Mouse (Mus musculus) MEL (cell line): ENCODE measurements at regions not wholly inside any gene's neighbourhood (a gene's known extent, or its start where the extent isn't known, plus 50 kb on each side); places are given as distances from the start of the nearest gene placed in this dataset.

Source experiments
- DNase-seq: peaks from one replicate; pipeline ENCODE4 v3.0.0; 2011; ENCODE audit warnings: low read depth, low spot score
- H3K27ac ChIP-seq: 2 replicates; pipeline ENCODE4 v1.5.1; 2012; ENCODE audit warnings: low read depth, mild to moderate bottlenecking, control low read depth, low read length, moderate library complexity; ENCODE audit not compliant: control insufficient read depth
- H3K27me3 ChIP-seq, 2 experiments: fragments of 150-350 bp in 1 of 2; sonication (generic) in 1 of 2; 2 replicates each; pipeline ENCODE4 v1.6.1; 2012; ENCODE audit warnings: low read length in 2 of 2, mild to moderate bottlenecking in 2 of 2, improper control_type of control experiment in 1 of 2, moderate library complexity in 1 of 2; ENCODE audit not compliant: insufficient read depth in 2 of 2, control insufficient read depth in 1 of 2
- H3K36me3 ChIP-seq, 2 experiments: 2 replicates each; pipeline ENCODE4 v1.6.1; 2012 to 2014; ENCODE audit warnings: low read length in 2 of 2, improper control_type of control experiment in 1 of 2, inconsistent platforms in 1 of 2, mild to moderate bottlenecking in 1 of 2; ENCODE audit not compliant: insufficient read depth in 2 of 2, control insufficient read depth in 1 of 2
- H3K4me1 ChIP-seq, 2 experiments: fragments of 150-350 bp in 1 of 2; sonication (generic) in 1 of 2; 2 replicates each; pipeline ENCODE4 v1.6.1; 2012; ENCODE audit warnings: low read length in 2 of 2, improper control_type of control experiment in 1 of 2, mild to moderate bottlenecking in 1 of 2; ENCODE audit not compliant: insufficient read depth in 2 of 2, control insufficient read depth in 1 of 2
- H3K4me3 ChIP-seq, 2 experiments: fragments of 150-350 bp in 1 of 2; sonication (generic) in 1 of 2; 2 replicates each; pipeline ENCODE4 v1.5.1; 2012; ENCODE audit warnings: low read depth in 2 of 2, low read length in 2 of 2, mild to moderate bottlenecking in 2 of 2, moderate library complexity in 2 of 2, control low read depth in 1 of 2, improper control_type of control experiment in 1 of 2; ENCODE audit not compliant: control insufficient read depth in 1 of 2, insufficient read depth in 1 of 2
- H3K79me2 ChIP-seq: 2 replicates; pipeline ENCODE4 v1.6.1; 2012; ENCODE audit warnings: mild to moderate bottlenecking, low read length, moderate library complexity; ENCODE audit not compliant: control insufficient read depth, poor library complexity, insufficient read depth
- H3K9ac ChIP-seq: 2 replicates; pipeline ENCODE4 v1.6.1; 2012; ENCODE audit warnings: low read depth, mild to moderate bottlenecking, control low read depth, low read length, moderate library complexity; ENCODE audit not compliant: control insufficient read depth, poor library complexity, severe bottlenecking
- H3K9me3 ChIP-seq: fragments of 150-350 bp; sonication (generic); replicated peaks from 2 replicates; pipeline ENCODE4 v1.6.1; 2012; ENCODE audit warnings: mild to moderate bottlenecking, low read length, improper control_type of control experiment, moderate library complexity; ENCODE audit not compliant: insufficient read depth
- CHD1 ChIP-seq: IDR thresholded peaks from 2 replicates; pipeline ENCODE4 v1.6.1; 2012; ENCODE audit warnings: low read depth, mild to moderate bottlenecking, inconsistent platforms, low read length, improper control_type of control experiment
- CHD2 ChIP-seq: IDR thresholded peaks from 2 replicates; pipeline ENCODE4 v1.6.1; 2011; ENCODE audit warnings: low read length, improper control_type of control experiment
- CTCF ChIP-seq, 3 experiments: IDR thresholded peaks in 2 of 3; conservative IDR thresholded peaks in 1 of 3; 2 replicates each; pipeline ENCODE4 v1.5.1; 2011 to 2012; ENCODE audit warnings: low read length in 3 of 3, low read depth in 2 of 3, mild to moderate bottlenecking in 2 of 3, improper control_type of control experiment in 1 of 3, inconsistent platforms in 1 of 3, mixed read lengths in 1 of 3, moderate library complexity in 1 of 3; ENCODE audit not compliant: control insufficient read depth in 1 of 3, insufficient read depth in 1 of 3, poor library complexity in 1 of 3, severe bottlenecking in 1 of 3
- E2F4 ChIP-seq: IDR thresholded peaks from 2 replicates; pipeline ENCODE4 v1.6.1; 2011; ENCODE audit warnings: low read depth, low read length, improper control_type of control experiment, borderline replicate concordance
- ELF1 ChIP-seq: IDR thresholded peaks from 2 replicates; pipeline ENCODE4 v1.6.1; 2014; ENCODE audit warnings: low read depth, mild to moderate bottlenecking, inconsistent platforms, low read length, improper control_type of control experiment, moderate library complexity
- EP300 ChIP-seq, 2 experiments: IDR thresholded peaks; 2 replicates each; pipeline ENCODE4 v1.6.1; 2011; ENCODE audit warnings: improper control_type of control experiment in 2 of 2, low read length in 2 of 2, low read depth in 1 of 2, mild to moderate bottlenecking in 1 of 2
- ETS1 ChIP-seq: IDR thresholded peaks from 2 replicates; pipeline ENCODE4 v1.6.1; 2012; ENCODE audit warnings: low read depth, mild to moderate bottlenecking, inconsistent platforms, low read length, improper control_type of control experiment, moderate library complexity
- GATA1 ChIP-seq: IDR thresholded peaks from 2 replicates; pipeline ENCODE4 v1.6.1; 2011; ENCODE audit warnings: low read depth, low read length, improper control_type of control experiment
- MAFK ChIP-seq: IDR thresholded peaks from 2 replicates; pipeline ENCODE4 v1.6.1; 2011; ENCODE audit warnings: low read depth, mild to moderate bottlenecking, low read length, improper control_type of control experiment, borderline replicate concordance
- MAX ChIP-seq: IDR thresholded peaks from 2 replicates; pipeline ENCODE4 v1.6.1; 2011; ENCODE audit warnings: low read length, improper control_type of control experiment
- MAZ ChIP-seq: IDR thresholded peaks from 2 replicates; pipeline ENCODE4 v1.6.1; 2012; ENCODE audit warnings: low read depth, mild to moderate bottlenecking, inconsistent platforms, low read length, improper control_type of control experiment
- MYB ChIP-seq: IDR thresholded peaks from 2 replicates; pipeline ENCODE4 v1.6.1; 2011; ENCODE audit warnings: mild to moderate bottlenecking, low read depth, low read length, improper control_type of control experiment
- MYC ChIP-seq: IDR thresholded peaks from 2 replicates; pipeline ENCODE4 v1.6.1; 2011; ENCODE audit warnings: low read depth, mild to moderate bottlenecking, low read length, improper control_type of control experiment, moderate library complexity
- NELFE ChIP-seq: IDR thresholded peaks from 2 replicates; pipeline ENCODE4 v1.6.1; 2011; ENCODE audit warnings: low read depth, low read length, improper control_type of control experiment
- NRF1 ChIP-seq: IDR thresholded peaks from 2 replicates; pipeline ENCODE4 v1.6.1; 2014; ENCODE audit warnings: low read depth, mild to moderate bottlenecking, inconsistent platforms, low read length, improper control_type of control experiment, moderate library complexity; ENCODE audit not compliant: poor library complexity, insufficient read depth, severe bottlenecking
- POLR2A ChIP-seq, 2 experiments: IDR thresholded peaks; 2 replicates each; pipeline ENCODE4 v1.6.1; 2011 to 2012; ENCODE audit warnings: low read length in 2 of 2, mild to moderate bottlenecking in 2 of 2, control low read depth in 1 of 2, improper control_type of control experiment in 1 of 2, low read depth in 1 of 2, moderate library complexity in 1 of 2; ENCODE audit not compliant: control insufficient read depth in 1 of 2, insufficient read depth in 1 of 2, poor library complexity in 1 of 2
- POLR2AphosphoS2 ChIP-seq: IDR thresholded peaks from 2 replicates; pipeline ENCODE4 v1.6.1; 2011; ENCODE audit warnings: low read length, improper control_type of control experiment
- RCOR1 ChIP-seq: IDR thresholded peaks from 2 replicates; pipeline ENCODE4 v1.6.1; 2012; ENCODE audit warnings: low read depth, mild to moderate bottlenecking, inconsistent platforms, low read length, improper control_type of control experiment
- TCF12 ChIP-seq: IDR thresholded peaks from 2 replicates; pipeline ENCODE4 v1.6.1; 2014; ENCODE audit warnings: low read depth, mild to moderate bottlenecking, inconsistent platforms, low read length, improper control_type of control experiment, moderate library complexity
- UBTF ChIP-seq: IDR thresholded peaks from 2 replicates; pipeline ENCODE4 v1.6.1; 2012; ENCODE audit warnings: low read depth, mild to moderate bottlenecking, inconsistent platforms, low read length, improper control_type of control experiment, moderate library complexity, borderline replicate concordance; ENCODE audit not compliant: insufficient read depth

DNA sequence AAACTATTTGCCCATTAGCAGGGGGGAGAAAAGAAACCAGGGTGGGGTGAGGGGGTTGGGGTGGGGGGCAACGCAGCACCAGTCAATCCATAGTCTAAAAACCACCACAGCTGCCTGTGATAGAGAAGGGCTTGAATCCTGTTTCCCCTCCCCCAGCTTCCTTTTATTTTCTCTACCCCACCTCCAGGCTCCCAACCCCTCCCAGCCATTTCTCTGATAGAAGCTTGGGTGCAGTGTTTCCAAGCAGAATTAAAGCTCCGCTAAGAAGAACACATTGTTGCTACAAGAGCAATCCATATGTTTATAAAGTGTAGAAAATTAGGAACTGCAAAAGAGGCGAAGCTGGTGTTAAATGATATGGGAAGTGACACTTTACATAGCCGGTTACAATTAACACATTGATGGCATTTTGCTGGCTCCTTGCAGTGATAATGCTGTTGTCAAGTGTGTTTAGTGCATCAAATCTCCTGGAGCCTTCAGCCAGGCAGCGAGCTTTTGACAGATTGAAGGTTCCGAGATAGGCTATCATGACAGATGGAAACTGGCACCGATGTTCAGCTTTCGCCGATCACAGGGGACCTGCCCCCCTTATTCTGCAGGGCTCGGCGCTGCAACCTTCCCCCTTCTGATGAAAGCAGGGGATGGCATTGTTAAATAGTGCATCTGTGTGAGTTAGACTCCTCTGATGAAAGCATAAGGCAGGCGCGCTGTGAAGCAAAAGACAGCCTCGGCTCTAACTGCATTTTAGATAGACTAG is 217.8 kb upstream of the Atp5g3 start:
- Histone ChIP-seq H3K9ac (no peak overlapping the region), H3K9me3 (no peaks in the 10 kb centered on the region), H3K4me3 (no peak overlapping the region), H3K4me1 (peaks cover 2 to 12% of the 10 kb centered on the region in 2 experiments), H3K27ac (no peak overlapping the region), H3K27me3 (no peaks in the 10 kb centered on the region), H3K36me3 (peaks cover 0 to 22% of the 10 kb centered on the region in 2 experiments; a peak in 2 of 4 replicates), H3K79me2 (no peaks in the 10 kb centered on the region)
- no peak for TF ChIP-seq CHD1
- no peak for TF ChIP-seq RCOR1
- TF ChIP-seq NRF1: no peak
- TF ChIP-seq TCF12: no peak
- TF ChIP-seq CHD2: no peak
- no peak for TF ChIP-seq MYB
- no peak for TF ChIP-seq CTCF (IDR thresholded peaks at IDR 0.05 in 2 of 3, conservative IDR thresholded peaks at IDR 0.05 in 1 of 3; ENCODE audit: control insufficient read depth in 1 of 3, insufficient read depth in 1 of 3, low read depth in 2 of 3, low read length in 3 of 3, poor library complexity in 1 of 3, severe bottlenecking in 1 of 3)
- TF ChIP-seq MAZ: no peak
- TF ChIP-seq MYC: no peak
- no peak for TF ChIP-seq ELF1
- no peak for TF ChIP-seq E2F4
- TF ChIP-seq EP300 (IDR thresholded peaks at IDR 0.05; ENCODE audit: low read depth in 1 of 2, low read length in 2 of 2): no peak
- TF ChIP-seq NELFE: no peak
- no peak for TF ChIP-seq MAFK
- TF ChIP-seq POLR2A (IDR thresholded peaks at IDR 0.05; ENCODE audit: control insufficient read depth in 1 of 2, insufficient read depth in 1 of 2, low read depth in 1 of 2, low read length in 2 of 2, poor library complexity in 1 of 2): no peak
- TF ChIP-seq UBTF: no peak
- TF ChIP-seq POLR2AphosphoS2: no peak
- no peak for TF ChIP-seq ETS1
- DNase-seq: peak; percentile 11

DNA sequence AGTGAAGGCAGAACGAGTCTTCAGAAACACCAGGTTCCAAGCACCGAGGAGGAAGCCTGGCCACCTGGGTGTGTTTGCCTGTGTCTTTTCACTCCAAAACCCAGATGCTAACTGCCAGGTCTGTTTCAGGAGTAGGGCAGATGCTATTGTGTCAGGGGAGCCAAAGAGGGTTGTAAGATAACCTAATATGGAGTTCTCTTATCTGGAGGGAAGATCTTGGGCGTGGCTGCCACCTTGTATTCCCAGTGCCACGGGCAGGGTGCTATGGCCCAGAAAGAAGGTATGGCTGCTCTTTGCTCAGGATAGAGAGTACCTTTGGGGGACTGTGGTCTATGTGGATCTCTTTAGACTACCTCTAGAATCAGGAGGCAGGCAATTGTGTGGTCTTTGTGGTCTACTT is 216.0 kb upstream of the Atp5g3 start:
- no peak overlapping the region for H3K4me3 ChIP-seq
- TF ChIP-seq MAX (no peak), GATA1 (peak; percentile 68)
- no peaks in the 10 kb centered on the region for H3K27me3 ChIP-seq
- H3K79me2 ChIP-seq: no peaks in the 10 kb centered on the region
- peaks cover 0 to 31% of the 10 kb centered on the region in 2 experiments; a peak in 2 of 4 replicates for H3K36me3 ChIP-seq
- no peak overlapping the region for H3K9ac ChIP-seq
- peak; percentile 16 for DNase-seq
- no peak overlapping the region for H3K27ac ChIP-seq
- H3K9me3 ChIP-seq: no peaks in the 10 kb centered on the region
- peaks cover 6 to 19% of the 10 kb centered on the region in 2 experiments for H3K4me1 ChIP-seq
